Mouse (Mus musculus) lung, postnatal 0 days (tissue): ENCODE measurements around the gene Pitpnc1.

ENCODE experiments used
- CTCF ChIP-seq: IDR thresholded peaks from 2 replicates; pipeline ENCODE4 v1.5.1; 2016; ENCODE audit warnings: antibody characterized with exemption, mild to moderate bottlenecking
- EP300 ChIP-seq: IDR thresholded peaks from 2 replicates; pipeline ENCODE4 v1.6.1; 2016; ENCODE audit warnings: antibody characterized with exemption, mild to moderate bottlenecking, control low read depth

- TF ChIP-seq EP300 (no peak), CTCF (no peak)
These were observed 134.7 kb downstream of the Pitpnc1 start for GRCm38 (mm10) chr11:107335756-107336155.
